Mouse (Mus musculus) liver, embryonic 14.5 days (tissue): ENCODE data around the gene Phf21b. TPM values are rescaled to one million over a fixed set of nuclear protein-coding genes. Genes with fewer than 3 reads are reported as not detected.
"Not testable (repeated sequence)": the region's sequence is repeated elsewhere in the genome, so short reads cannot be mapped to it uniquely, and the experiment has no call there.

Experiments used
- ATAC-seq: fragments of 200-750 bp; cut with Nextera tagmentation; 2 replicates; pipeline ENCODE4 v1.8.0; 2017; ENCODE audit warnings: moderate number of reproducible peaks, mild to moderate bottlenecking, moderate library complexity; ENCODE audit not compliant: insufficient read depth
- DNase-seq, 3 experiments: peaks; one replicate each; pipeline ENCODE4 v3.0.0-alpha.2; 2012 to 2013; ENCODE audit warnings: low read depth in 3 of 3, low spot score in 3 of 3
- H3K27ac ChIP-seq: fragments of 300-500 bp; sonication (generic); 2 replicates; pipeline ENCODE4 v1.5.1; 2014; ENCODE audit warnings: moderate library complexity, mild to moderate bottlenecking, control low read depth, inconsistent platforms
- H3K27me3 ChIP-seq: fragments of 300-500 bp; sonication (generic); 2 replicates; pipeline ENCODE4 v1.6.1; 2014; ENCODE audit warnings: mild to moderate bottlenecking, low read length, moderate library complexity; ENCODE audit not compliant: control insufficient read depth, insufficient read depth
- H3K36me3 ChIP-seq: fragments of 300-500 bp; sonication (generic); replicated peaks from 2 replicates; pipeline ENCODE4 v1.6.1; 2014; ENCODE audit warnings: low read depth; ENCODE audit not compliant: control insufficient read depth, insufficient read depth
- H3K4me1 ChIP-seq, 2 experiments: fragments of 200-500 bp in 1 of 2; fragments of 300-500 bp in 1 of 2; sonication (generic) in 1 of 2; replicated peaks; 2 replicates each; pipeline ENCODE4 v1.6.1; 2012 to 2014; ENCODE audit warnings: antibody characterized with exemption in 1 of 2, inconsistent platforms in 1 of 2, low read length in 1 of 2; ENCODE audit not compliant: control insufficient read depth in 2 of 2, insufficient read depth in 2 of 2
- H3K4me2 ChIP-seq: fragments of 300-500 bp; sonication (generic); 2 replicates; pipeline ENCODE4 v1.6.1; 2014; ENCODE audit warnings: low read depth, mild to moderate bottlenecking, control low read depth, moderate library complexity
- H3K4me3 ChIP-seq, 2 experiments: fragments of 200-500 bp in 1 of 2; fragments of 300-500 bp in 1 of 2; sonication (generic) in 1 of 2; 2 replicates each; pipeline ENCODE4 v1.5.1; 2012 to 2014; ENCODE audit warnings: low read depth in 2 of 2, low read length in 2 of 2, mild to moderate bottlenecking in 2 of 2, control low read depth in 1 of 2, inconsistent platforms in 1 of 2, moderate library complexity in 1 of 2; ENCODE audit not compliant: insufficient read depth in 1 of 2
- H3K9ac ChIP-seq: fragments of 300-500 bp; sonication (generic); replicated peaks from 2 replicates; pipeline ENCODE4 v1.6.1; 2014; ENCODE audit warnings: mild to moderate bottlenecking, control low read depth, moderate library complexity
- H3K9me3 ChIP-seq: fragments of 300-500 bp; sonication (generic); 2 replicates; pipeline ENCODE4 v1.6.1; 2016; ENCODE audit warnings: low read length, mixed read lengths; ENCODE audit not compliant: control insufficient read depth
- CTCF ChIP-seq: IDR thresholded peaks from 2 replicates; pipeline ENCODE4 v1.5.1; 2016; ENCODE audit warnings: antibody characterized with exemption, low read depth, control low read depth
- EP300 ChIP-seq: IDR thresholded peaks from 2 replicates; pipeline ENCODE4 v1.6.1; 2016; ENCODE audit warnings: antibody characterized with exemption, low read depth
- WGBS: fragments of 180-500 bp; shearing (Covaris S2); extraction: QIAGEN DNeasy Blood & Tissue Kit; methylation state at CpG from one replicate; pipeline ENCODE4 v1.1.7; 2014; ENCODE audit not compliant: insufficient replicate concordance; 5-methylcytosine and 5-hydroxymethylcytosine counted together
- polyA plus RNA-seq, 2 experiments: library from polyadenylated mRNA; depleted of rRNA in 1 of 2; stranded (reverse) in 1 of 2; unstranded in 1 of 2; fragments of >200 nt; fragmentation: Nextera tagmentation in 1 of 2; extraction: Ambion mirVana in 1 of 2; gene quantifications; 2 replicates each; pipeline versions ENCODE4 v1.2.1 to v1.2.3; 2012 to 2014

The Phf21b gene
- polyA plus RNA-seq (2012; rRNA removed) (0.35 and 0.69 TPM in 2 replicates), polyA plus RNA-seq (2014; fragmentation: Nextera tagmentation; extraction: Ambion mirVana) (not detected in 2 replicates)

GRCm38 (mm10) chr15:84856006-84856995, at the start of gene Phf21b:
TSS of gene Phf21b (minus strand) at chr15:84856049.
- Histone ChIP-seq H3K4me1 (peaks cover 0 to 2% of the 10 kb centered on the region in 2 experiments; a peak in 1 of 4 replicates), H3K4me3 (peak within 1 kb of the TSS; percentile 50 to 61), H3K4me2 (peak within 1 kb of the TSS; percentile 63), H3K9ac (no peak within 1 kb of the TSS), H3K27me3 (peaks cover 62% of the 10 kb centered on the region), H3K9me3 (no peaks in the 10 kb centered on the region), H3K27ac (no peak within 1 kb of the TSS), H3K36me3 (no peaks in the 10 kb centered on the region)
- TF ChIP-seq CTCF, result no peak
- TF ChIP-seq EP300, result no peak
- WGBS, result under 1% methylated on average over 68 of the region's 76 CpGs
- ATAC-seq (peak; percentile 68), DNase-seq (peak; percentile 31 to 41 (median 35))

GRCm38 (mm10) chr15:84903843-84904385, 48.1 kb upstream of the Phf21b start:
- Histone ChIP-seq H3K4me3 (no peak overlapping the region), H3K9me3 (no peaks in the 10 kb centered on the region), H3K4me2 (no peak overlapping the region), H3K9ac (no peak overlapping the region), H3K4me1 (0 out of 4 replicates have a peak, but pooled peaks cover 0 to 2% of the 10 kb centered on the region in 2 experiments), H3K27ac (no peak overlapping the region), H3K36me3 (no peaks in the 10 kb centered on the region), H3K27me3 (no peaks in the 10 kb centered on the region)
- 59% methylated on average over 7 of the region's 7 CpGs for WGBS
- DNase-seq (no peak), ATAC-seq (no peak)
- no peak for TF ChIP-seq EP300
- no peak for TF ChIP-seq CTCF

- H3K27me3 ChIP-seq, result no peaks in the 10 kb centered on the region
- no peak overlapping the region for H3K4me2 ChIP-seq
- H3K36me3 ChIP-seq, result no peaks in the 10 kb centered on the region
- H3K4me1 ChIP-seq, result no peaks in the 10 kb centered on the region
- DNase-seq (no peak), ATAC-seq (no peak)
- WGBS, result 22% methylated on average over 7 of the region's 7 CpGs
- TF ChIP-seq CTCF (no peak), EP300 (no peak)
- no peak overlapping the region for H3K9ac ChIP-seq
- no peak overlapping the region for H3K27ac ChIP-seq
- no peak overlapping the region for H3K4me3 ChIP-seq
- no peaks in the 10 kb centered on the region for H3K9me3 ChIP-seq
Observed at GRCm38 (mm10) chr15:84898077-84898476, 42.2 kb upstream of the Phf21b start.

GRCm38 (mm10) chr15:84896664-84897063, 40.8 kb upstream of the Phf21b start:
- H3K9ac ChIP-seq, result no peak overlapping the region
- H3K4me2 ChIP-seq, result no peak overlapping the region
- H3K4me1 ChIP-seq, result no peaks in the 10 kb centered on the region
- H3K36me3 ChIP-seq, result no peaks in the 10 kb centered on the region
- H3K4me3 ChIP-seq, result no peak overlapping the region
- H3K27me3 ChIP-seq, result no peaks in the 10 kb centered on the region; the same call in 1 of the 2 replicates
- 20% methylated on average over 1 of the region's 1 CpGs for WGBS
- DNase-seq (no peak), ATAC-seq (no peak)
- no peak overlapping the region for H3K27ac ChIP-seq
- no peaks in the 10 kb centered on the region for H3K9me3 ChIP-seq
- TF ChIP-seq CTCF (no peak), EP300 (no peak)

- 43% methylated on average over 10 of the region's 10 CpGs for WGBS
- DNase-seq, H3K4me3 ChIP-seq, H3K36me3 ChIP-seq, H3K4me1 ChIP-seq, H3K4me2 ChIP-seq, H3K27me3 ChIP-seq, ATAC-seq, H3K9ac ChIP-seq, H3K27ac ChIP-seq, H3K9me3 ChIP-seq: not testable (repeated sequence)
Observed at GRCm38 (mm10) chr15:84896216-84896615, 40.4 kb upstream of the Phf21b start.
